Mouse (Mus musculus): ENCODE measurements around the gene Gm16434.

Gm16434 gene

DNA sequence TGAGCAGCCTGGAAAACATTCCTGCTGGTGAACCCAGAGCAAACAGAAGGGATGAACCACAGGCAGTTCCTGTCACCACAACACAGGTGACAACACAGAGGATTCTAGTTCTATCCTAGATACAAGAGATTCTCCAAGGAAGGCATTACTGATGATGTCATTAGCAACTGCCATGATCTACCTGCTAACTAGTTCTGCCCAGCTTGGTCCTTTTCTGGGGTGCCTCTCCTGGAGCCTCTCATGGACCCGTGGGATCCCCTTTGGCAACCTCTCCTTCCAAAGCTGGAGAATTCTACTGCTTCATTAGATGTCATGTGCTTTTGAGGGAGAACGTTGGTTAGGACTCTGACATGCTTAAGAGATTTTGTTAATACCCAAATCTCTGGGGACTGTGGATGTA is at the start of gene Gm16434:
Gene Gm16434 (minus strand): TSS at position 101 of the 400 bp plus-strand sequence.
- WGBS: no CpG with 5 or more reads among the region's 2 CpGs

- WGBS: 20% methylated on average over 8 of the region's 10 CpGs
Observed at GRCm38 (mm10) chr14:7243498-7243897, 49.2 kb upstream of the Gm16434 start.

- 91% methylated on average over 3 of the region's 3 CpGs for WGBS
Observed at GRCm38 (mm10) chr14:7200070-7200469, 5.7 kb upstream of the Gm16434 start.

- no CpG with 5 or more reads among the region's 37 CpGs for WGBS
Observed at GRCm38 (mm10) chr14:7174483-7174971, 19.8 kb downstream of the Gm16434 start, which contains the start of gene Gm3512. TSS of gene Gm3512 (minus strand) at chr14:7174533.

All from cerebral cortex, adult 2 months (tissue).